Mouse (Mus musculus): ENCODE measurements around the gene Avpr2. TPM values are rescaled to one million over a fixed set of nuclear protein-coding genes. Genes with fewer than 3 reads are reported as not detected.

Gene Avpr2
- polyA plus RNA-seq, 1 experiment from 2014 or later, result not detected

DNA sequence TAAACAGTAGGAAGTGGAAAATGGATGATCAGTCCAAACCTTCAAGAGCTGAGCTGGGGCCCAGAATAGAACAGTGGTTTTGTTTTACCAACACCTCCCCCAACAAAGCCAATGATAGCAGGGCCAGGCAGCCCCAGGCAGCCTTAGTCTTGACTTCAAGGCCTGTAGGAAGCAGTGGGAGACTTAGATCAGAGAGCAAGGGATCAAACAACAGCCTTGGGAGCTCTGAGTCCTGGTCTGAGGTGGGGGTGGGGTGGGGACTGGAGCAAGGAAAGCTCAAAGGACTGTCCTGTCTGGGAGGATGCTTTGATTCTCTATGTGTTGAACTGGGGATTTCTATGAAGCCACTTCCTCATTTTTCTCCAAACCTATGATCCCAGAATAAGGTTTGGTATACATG, 20.4 kb upstream of the Avpr2 start:
- H3K36me3 ChIP-seq (ENCODE audit: control insufficient read depth, insufficient read depth, low read length), result no peaks in the 10 kb centered on the region
- H3K9ac ChIP-seq (ENCODE audit: low read length), result no peak overlapping the region
- H3K27me3 ChIP-seq (ENCODE audit: control insufficient read depth, insufficient read depth, low read length), result no peaks in the 10 kb centered on the region
- H3K4me3 ChIP-seq (ENCODE audit: control insufficient read depth in 1 of 2, insufficient read depth in 1 of 2, low read depth in 1 of 2, low read length in 2 of 2), result no peak overlapping the region
- no peaks in the 10 kb centered on the region for H3K4me1 ChIP-seq (ENCODE audit: control insufficient read depth in 2 of 2, insufficient read depth in 2 of 2, low read length in 2 of 2)
- no peak overlapping the region for H3K4me2 ChIP-seq (ENCODE audit: low read length)
- H3K27ac ChIP-seq (replicated peaks in 1 of 2; ENCODE audit: control insufficient read depth in 1 of 2, insufficient read depth in 1 of 2, low read depth in 2 of 2, low read length in 2 of 2), result no peak overlapping the region
- no peaks in the 10 kb centered on the region for H3K9me3 ChIP-seq (ENCODE audit: control insufficient read depth, low read length)
- no peak for ATAC-seq (ENCODE audit: insufficient number of reproducible peaks, insufficient read depth, low FRiP score, low read depth)

- H3K4me3 ChIP-seq (ENCODE audit: control insufficient read depth in 1 of 2, insufficient read depth in 1 of 2, low read depth in 1 of 2, low read length in 2 of 2), result no peak overlapping the region
- no peak overlapping the region for H3K4me2 ChIP-seq (ENCODE audit: low read length)
- no peaks in the 10 kb centered on the region for H3K4me1 ChIP-seq (ENCODE audit: control insufficient read depth in 2 of 2, insufficient read depth in 2 of 2, low read length in 2 of 2)
- H3K9me3 ChIP-seq (ENCODE audit: control insufficient read depth, low read length), result no peaks in the 10 kb centered on the region
- ATAC-seq (ENCODE audit: insufficient number of reproducible peaks, insufficient read depth, low FRiP score, low read depth), result no peak
- H3K27ac ChIP-seq (replicated peaks in 1 of 2; ENCODE audit: control insufficient read depth in 1 of 2, insufficient read depth in 1 of 2, low read depth in 2 of 2, low read length in 2 of 2), result no peak overlapping the region
- H3K36me3 ChIP-seq (ENCODE audit: control insufficient read depth, insufficient read depth, low read length), result no peaks in the 10 kb centered on the region
- WGBS, result 40% methylated on average over 1 of the region's 1 CpGs
- no peak overlapping the region for H3K9ac ChIP-seq (ENCODE audit: low read length)
- H3K27me3 ChIP-seq (ENCODE audit: control insufficient read depth, insufficient read depth, low read length), result no peaks in the 10 kb centered on the region
Measured at GRCm38 (mm10) chrX:73871956-73872355, 19.9 kb upstream of the Avpr2 start.

GRCm38 (mm10) chrX:73875881-73876280, 16.0 kb upstream of the Avpr2 start:
- no peak for ATAC-seq (ENCODE audit: insufficient number of reproducible peaks, insufficient read depth, low FRiP score, low read depth)
- Histone ChIP-seq H3K4me1 (ENCODE audit: control insufficient read depth in 2 of 2, insufficient read depth in 2 of 2, low read length in 2 of 2) (no peaks in the 10 kb centered on the region; a peak in 1 of 4 replicates), H3K9ac (ENCODE audit: low read length) (no peak overlapping the region), H3K27me3 (ENCODE audit: control insufficient read depth, insufficient read depth, low read length) (peaks cover 15% of the 10 kb centered on the region), H3K4me2 (ENCODE audit: low read length) (no peak overlapping the region), H3K27ac (replicated peaks in 1 of 2; ENCODE audit: control insufficient read depth in 1 of 2, insufficient read depth in 1 of 2, low read depth in 2 of 2, low read length in 2 of 2) (no peak overlapping the region), H3K4me3 (ENCODE audit: control insufficient read depth in 1 of 2, insufficient read depth in 1 of 2, low read depth in 1 of 2, low read length in 2 of 2) (no peak overlapping the region), H3K9me3 (ENCODE audit: control insufficient read depth, low read length) (no peaks in the 10 kb centered on the region), H3K36me3 (ENCODE audit: control insufficient read depth, insufficient read depth, low read length) (no peaks in the 10 kb centered on the region)
- 47% methylated on average over 2 of the region's 2 CpGs for WGBS

DNA sequence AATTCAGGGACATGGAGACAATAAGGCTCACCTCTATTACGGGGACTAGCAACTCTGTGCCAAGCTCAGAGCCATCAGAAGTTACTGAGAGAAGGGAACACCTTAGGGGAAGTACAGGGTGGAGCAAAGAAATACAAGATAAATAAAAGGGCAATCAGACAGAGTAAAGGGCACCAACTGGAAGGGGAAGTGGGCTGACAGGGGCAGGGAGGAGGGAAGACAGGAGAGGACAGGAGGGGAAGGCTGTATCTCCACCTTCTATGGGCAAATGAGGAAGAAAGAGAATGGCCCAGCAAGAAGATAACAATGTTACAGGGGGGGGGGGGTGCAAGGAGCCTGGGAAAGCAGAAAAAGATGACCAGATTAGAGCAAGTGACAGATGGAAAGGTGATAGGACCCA, 14.9 kb upstream of the Avpr2 start:
- Histone ChIP-seq H3K4me3 (ENCODE audit: control insufficient read depth in 1 of 2, insufficient read depth in 1 of 2, low read depth in 1 of 2, low read length in 2 of 2) (no peak overlapping the region), H3K27ac (replicated peaks in 1 of 2; ENCODE audit: control insufficient read depth in 1 of 2, insufficient read depth in 1 of 2, low read depth in 2 of 2, low read length in 2 of 2) (no peak overlapping the region), H3K36me3 (ENCODE audit: control insufficient read depth, insufficient read depth, low read length) (no peaks in the 10 kb centered on the region), H3K27me3 (ENCODE audit: control insufficient read depth, insufficient read depth, low read length) (peaks cover 15% of the 10 kb centered on the region), H3K4me2 (ENCODE audit: low read length) (no peak overlapping the region), H3K9me3 (ENCODE audit: control insufficient read depth, low read length) (no peaks in the 10 kb centered on the region), H3K9ac (ENCODE audit: low read length) (no peak overlapping the region), H3K4me1 (ENCODE audit: control insufficient read depth in 2 of 2, insufficient read depth in 2 of 2, low read length in 2 of 2) (no peaks in the 10 kb centered on the region; a peak in 2 of 4 replicates)
- no peak for ATAC-seq (ENCODE audit: insufficient number of reproducible peaks, insufficient read depth, low FRiP score, low read depth)
- 58% methylated on average over 1 of the region's 1 CpGs for WGBS

GRCm38 (mm10) chrX:73880194-73881035, 11.5 kb upstream of the Avpr2 start:
- Histone ChIP-seq H3K36me3 (ENCODE audit: control insufficient read depth, insufficient read depth, low read length) (no peaks in the 10 kb centered on the region), H3K4me1 (ENCODE audit: control insufficient read depth in 2 of 2, insufficient read depth in 2 of 2, low read length in 2 of 2) (no peaks in the 10 kb centered on the region; a peak in 2 of 4 replicates), H3K27me3 (ENCODE audit: control insufficient read depth, insufficient read depth, low read length) (peaks cover 15% of the 10 kb centered on the region), H3K9me3 (ENCODE audit: control insufficient read depth, low read length) (no peaks in the 10 kb centered on the region), H3K4me2 (ENCODE audit: low read length) (peak overlapping the region; percentile 69), H3K4me3 (ENCODE audit: control insufficient read depth in 1 of 2, insufficient read depth in 1 of 2, low read depth in 1 of 2, low read length in 2 of 2) (peak overlapping the region; percentile 35 to 37), H3K27ac (replicated peaks in 1 of 2; ENCODE audit: control insufficient read depth in 1 of 2, insufficient read depth in 1 of 2, low read depth in 2 of 2, low read length in 2 of 2) (no peak overlapping the region), H3K9ac (ENCODE audit: low read length) (peak overlapping the region; percentile 34; the same call in 1 of the 2 replicates)
- no peak for ATAC-seq (ENCODE audit: insufficient number of reproducible peaks, insufficient read depth, low FRiP score, low read depth)
- WGBS, result 16% methylated on average over 44 of the region's 48 CpGs

DNA sequence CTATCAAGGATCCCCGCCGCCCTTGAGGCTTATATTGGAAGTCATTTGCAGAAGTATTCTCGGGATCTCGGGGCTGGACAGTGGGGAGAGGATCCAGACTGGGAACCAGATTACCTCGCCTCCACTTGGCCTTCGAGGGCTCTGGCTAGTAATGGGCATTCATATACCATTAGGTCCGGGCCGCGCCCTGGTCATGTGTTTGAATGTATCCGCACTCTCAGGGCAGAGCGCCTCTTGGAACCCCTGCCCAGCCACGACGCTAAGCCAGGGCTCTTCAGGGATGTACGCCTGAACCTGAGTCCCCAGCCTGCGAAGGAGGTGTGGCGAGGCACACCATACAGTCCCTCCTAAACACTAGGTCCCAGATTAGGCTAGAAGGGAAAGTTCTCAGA, 10.9 kb upstream of the Avpr2 start:
- ATAC-seq (ENCODE audit: insufficient number of reproducible peaks, insufficient read depth, low FRiP score, low read depth), result no peak
- peak overlapping the region; percentile 34; the same call in 1 of the 2 replicates for H3K9ac ChIP-seq (ENCODE audit: low read length)
- H3K9me3 ChIP-seq (ENCODE audit: control insufficient read depth, low read length), result no peaks in the 10 kb centered on the region
- H3K4me1 ChIP-seq (ENCODE audit: control insufficient read depth in 2 of 2, insufficient read depth in 2 of 2, low read length in 2 of 2), result no peaks in the 10 kb centered on the region; a peak in 2 of 4 replicates
- H3K27me3 ChIP-seq (ENCODE audit: control insufficient read depth, insufficient read depth, low read length), result peaks cover 15% of the 10 kb centered on the region
- 29% methylated on average over 16 of the region's 16 CpGs for WGBS
- H3K4me2 ChIP-seq (ENCODE audit: low read length), result peak overlapping the region; percentile 69
- peak overlapping the region; percentile 35 to 37 for H3K4me3 ChIP-seq (ENCODE audit: control insufficient read depth in 1 of 2, insufficient read depth in 1 of 2, low read depth in 1 of 2, low read length in 2 of 2)
- no peak overlapping the region for H3K27ac ChIP-seq (replicated peaks in 1 of 2; ENCODE audit: control insufficient read depth in 1 of 2, insufficient read depth in 1 of 2, low read depth in 2 of 2, low read length in 2 of 2)
- no peaks in the 10 kb centered on the region for H3K36me3 ChIP-seq (ENCODE audit: control insufficient read depth, insufficient read depth, low read length)

DNA sequence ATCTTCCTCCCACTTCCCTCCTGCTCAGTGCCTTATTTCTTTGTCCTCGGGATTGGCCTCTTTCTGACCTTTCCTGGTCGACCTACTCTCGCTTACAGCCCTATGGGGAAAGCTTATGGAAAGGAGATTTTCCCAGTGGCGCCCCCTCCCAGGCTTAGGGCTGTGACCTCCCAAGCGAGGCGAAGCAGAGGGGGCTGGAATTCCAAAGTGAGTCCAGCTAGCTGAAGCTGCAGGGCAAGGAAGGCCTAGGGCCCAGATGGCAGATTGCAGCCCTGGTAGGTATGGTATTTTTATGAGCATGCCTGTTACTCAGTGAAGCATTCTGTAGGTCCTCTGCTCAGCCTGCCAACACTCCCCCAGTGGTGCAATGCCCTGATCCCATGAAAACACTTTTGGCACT, 10.4 kb upstream of the Avpr2 start:
- Histone ChIP-seq H3K4me1 (ENCODE audit: control insufficient read depth in 2 of 2, insufficient read depth in 2 of 2, low read length in 2 of 2) (no peaks in the 10 kb centered on the region; a peak in 2 of 4 replicates), H3K9ac (ENCODE audit: low read length) (no peak overlapping the region), H3K4me3 (ENCODE audit: control insufficient read depth in 1 of 2, insufficient read depth in 1 of 2, low read depth in 1 of 2, low read length in 2 of 2) (no peak overlapping the region), H3K27ac (replicated peaks in 1 of 2; ENCODE audit: control insufficient read depth in 1 of 2, insufficient read depth in 1 of 2, low read depth in 2 of 2, low read length in 2 of 2) (no peak overlapping the region), H3K9me3 (ENCODE audit: control insufficient read depth, low read length) (no peaks in the 10 kb centered on the region), H3K36me3 (ENCODE audit: control insufficient read depth, insufficient read depth, low read length) (no peaks in the 10 kb centered on the region), H3K27me3 (ENCODE audit: control insufficient read depth, insufficient read depth, low read length) (peaks cover 15% of the 10 kb centered on the region), H3K4me2 (ENCODE audit: low read length) (no peak overlapping the region)
- WGBS, result 23% methylated on average over 6 of the region's 6 CpGs
- no peak for ATAC-seq (ENCODE audit: insufficient number of reproducible peaks, insufficient read depth, low FRiP score, low read depth)

GRCm38 (mm10) chrX:73892833-73893232, 931 bp downstream of the Avpr2 start:
- no peak overlapping the region for H3K4me3 ChIP-seq (ENCODE audit: control insufficient read depth in 1 of 2, insufficient read depth in 1 of 2, low read depth in 1 of 2, low read length in 2 of 2)
- H3K9me3 ChIP-seq (ENCODE audit: control insufficient read depth, low read length), result no peaks in the 10 kb centered on the region
- 83% methylated on average over 14 of the region's 14 CpGs for WGBS
- H3K9ac ChIP-seq (ENCODE audit: low read length), result no peak overlapping the region
- H3K4me1 ChIP-seq (ENCODE audit: control insufficient read depth in 2 of 2, insufficient read depth in 2 of 2, low read length in 2 of 2), result no peaks in the 10 kb centered on the region
- H3K27me3 ChIP-seq (ENCODE audit: control insufficient read depth, insufficient read depth, low read length), result no peaks in the 10 kb centered on the region
- no peak overlapping the region for H3K27ac ChIP-seq (replicated peaks in 1 of 2; ENCODE audit: control insufficient read depth in 1 of 2, insufficient read depth in 1 of 2, low read depth in 2 of 2, low read length in 2 of 2)
- no peaks in the 10 kb centered on the region for H3K36me3 ChIP-seq (ENCODE audit: control insufficient read depth, insufficient read depth, low read length)
- ATAC-seq (ENCODE audit: insufficient number of reproducible peaks, insufficient read depth, low FRiP score, low read depth), result no peak
- no peak overlapping the region for H3K4me2 ChIP-seq (ENCODE audit: low read length)
